Mouse (Mus musculus) liver, postnatal 0 days (tissue): ENCODE measurements around the gene Sptbn2.

Experiments used
- CTCF ChIP-seq: sonication (generic); IDR thresholded peaks from 2 replicates; pipeline ENCODE4 v1.5.1; 2016; ENCODE audit warnings: antibody characterized with exemption, low read depth
- EP300 ChIP-seq: IDR thresholded peaks from 2 replicates; pipeline ENCODE4 v1.6.1; 2016; ENCODE audit warnings: antibody characterized with exemption, low read depth, mild to moderate bottlenecking

DNA sequence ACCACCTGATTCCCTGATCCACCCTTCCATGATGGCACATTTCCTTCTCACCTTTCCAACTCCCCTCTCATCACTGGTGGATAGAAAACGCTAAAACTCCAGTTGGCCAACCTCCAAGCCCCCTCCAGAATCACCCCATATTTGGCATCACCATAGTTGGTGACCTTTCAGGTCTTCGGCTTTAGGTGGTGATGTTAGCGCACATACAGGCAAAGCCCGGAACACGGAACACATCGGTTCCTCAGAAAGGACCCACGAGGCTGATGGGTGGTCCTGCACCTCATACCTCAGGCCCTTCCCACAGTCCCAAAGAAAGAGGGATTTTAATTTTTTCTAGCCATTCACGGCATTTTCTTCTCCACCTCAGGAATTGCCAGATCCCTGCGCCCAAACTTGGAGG is 13.2 kb upstream of the Sptbn2 start:
- no peak for TF ChIP-seq EP300
- TF ChIP-seq CTCF: no peak
